Mouse (Mus musculus) heart, postnatal 14 days (tissue): ENCODE results near the gene Rhbdd1. TPM values are rescaled to one million over a fixed set of nuclear protein-coding genes. Genes with fewer than 3 reads are reported as not detected.
A peak's percentile ranks its signal among the peaks of the same experiment; 100 is the strongest.

Source experiments
- DNase-seq, 2 experiments: peaks; one replicate each; pipeline ENCODE4 v3.0.0; 2021 to 2022
- intact Hi-C: fragments of 180-260 bp; cut with DNase I; formaldehyde crosslinking; loops from one replicate; pipeline ENCODE4 v1.15.1; 2025
- total RNA-seq, 2 experiments: library from RNA; stranded (reverse); gene quantifications; 2 replicates each; pipeline ENCODE4 v1.2.3; 2021

The Rhbdd1 gene
- total RNA-seq, 2 experiments from 2014 or later, result 10.1 to 11.5 TPM

DNA sequence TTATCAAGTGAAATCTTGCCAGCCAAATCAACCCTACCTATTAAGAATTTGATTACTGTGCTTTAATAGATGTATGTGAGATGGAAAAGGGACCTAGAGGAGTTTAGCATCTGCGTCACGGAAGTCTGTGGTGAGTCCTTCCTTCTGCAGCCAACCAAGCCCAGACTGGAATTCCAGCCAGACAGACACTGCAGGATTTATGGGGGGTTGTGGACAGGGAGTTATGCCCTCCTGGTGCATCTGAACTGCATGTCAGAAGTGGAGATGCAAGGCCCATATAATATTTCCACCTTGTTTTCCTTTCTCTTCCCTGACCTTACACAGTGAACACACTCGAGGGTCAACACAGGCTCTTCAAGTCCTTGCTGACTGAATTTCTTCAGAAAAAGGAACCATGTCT lies 94.3 kb downstream of the Rhbdd1 start:
- DNase-seq, result no peak
- intact Hi-C loops, result no loop called here

DNA sequence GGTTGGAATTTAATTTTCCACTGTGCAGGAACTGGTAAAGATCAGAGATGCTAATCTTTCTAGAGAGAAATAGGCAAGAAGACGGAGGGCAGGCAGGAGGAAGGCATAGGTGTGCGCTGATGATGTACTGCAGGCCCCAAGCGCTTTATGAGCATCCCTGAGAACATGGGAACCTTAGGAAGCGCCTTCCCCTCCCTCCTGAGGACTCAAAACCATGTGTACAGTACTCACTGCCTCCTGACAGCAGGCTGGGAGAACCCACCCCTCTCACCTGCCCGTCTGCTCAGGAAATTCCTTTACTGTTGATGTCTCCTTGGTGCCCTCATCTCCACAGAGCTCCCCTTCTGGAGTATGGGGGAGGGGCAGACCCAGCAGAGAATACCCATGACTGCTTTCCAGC lies 95.3 kb downstream of the Rhbdd1 start:
- intact Hi-C loops, result no loop called here
- no peak for DNase-seq

DNA sequence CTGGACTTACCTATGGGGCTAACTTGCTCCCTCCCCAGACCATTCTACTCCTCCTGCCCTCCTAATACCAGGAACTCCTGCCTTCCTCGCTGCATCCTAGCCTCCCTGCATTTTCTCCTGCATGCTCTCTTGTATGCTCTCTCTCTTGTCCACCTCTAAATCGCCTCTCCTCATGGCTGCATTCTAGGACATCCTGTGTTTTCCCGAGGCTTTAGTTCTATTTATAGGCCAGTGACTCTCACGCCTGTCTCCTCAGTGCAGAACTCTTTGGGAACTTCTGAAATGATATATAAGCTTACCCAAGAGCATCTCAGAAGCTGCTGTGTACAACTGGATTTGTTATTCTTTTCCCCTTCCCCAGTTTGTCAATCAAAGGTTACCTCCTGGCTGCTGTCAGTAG lies 95.8 kb downstream of the Rhbdd1 start:
- DNase-seq, result no peak
- intact Hi-C loops, result no loop called here

DNA sequence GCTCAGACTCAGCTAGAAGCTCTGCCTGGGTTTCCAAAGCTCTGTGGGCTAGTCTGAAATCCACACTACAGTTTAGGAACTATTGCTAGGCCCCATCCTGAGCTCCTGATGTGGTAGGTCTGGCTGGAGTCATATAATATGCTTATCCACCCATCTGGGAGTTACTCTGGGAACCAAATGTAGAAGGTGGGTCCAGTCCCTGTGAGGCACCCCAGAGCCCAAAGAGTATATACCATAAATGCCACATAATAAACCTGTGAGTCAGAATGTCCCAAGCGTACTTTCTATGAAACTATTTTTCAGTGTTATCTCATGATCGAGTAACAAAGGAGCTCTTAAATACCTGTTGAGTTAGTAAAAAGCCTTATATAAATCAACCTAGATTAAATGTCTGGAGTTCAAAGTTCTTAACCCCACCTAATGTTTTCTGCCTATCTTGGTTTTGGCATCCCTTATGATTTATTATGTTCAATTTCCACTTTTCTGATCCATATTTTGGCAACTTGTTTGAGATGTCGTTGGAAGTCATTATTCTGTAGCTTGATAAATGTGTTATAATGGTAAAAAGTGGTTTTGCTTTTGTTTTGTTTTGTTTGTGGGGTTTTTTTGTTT lies 98.3 kb downstream of the Rhbdd1 start:
- no peak for DNase-seq
- intact Hi-C loops, result no loop called here

DNA sequence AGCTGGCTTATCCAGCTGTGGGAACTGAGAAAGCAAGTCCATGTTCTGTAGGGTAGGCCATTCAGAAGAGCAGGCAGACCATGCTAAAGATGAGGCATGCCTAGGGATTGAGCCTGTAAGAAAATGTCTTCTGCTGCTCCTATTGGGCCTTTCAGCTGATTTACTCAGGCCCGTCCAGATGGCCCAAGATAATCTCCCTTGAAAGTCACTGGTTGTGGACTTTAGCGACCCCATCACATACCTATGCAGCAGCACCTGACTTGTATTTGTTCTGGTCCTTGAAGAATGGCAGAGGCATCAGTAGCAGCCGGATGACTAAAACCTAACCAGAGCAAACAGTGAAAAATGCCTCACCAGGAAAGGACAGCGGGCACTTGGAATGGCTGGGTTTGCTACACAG lies 99.4 kb downstream of the Rhbdd1 start:
- DNase-seq, result no peak
- intact Hi-C loops, result no loop called here

DNA sequence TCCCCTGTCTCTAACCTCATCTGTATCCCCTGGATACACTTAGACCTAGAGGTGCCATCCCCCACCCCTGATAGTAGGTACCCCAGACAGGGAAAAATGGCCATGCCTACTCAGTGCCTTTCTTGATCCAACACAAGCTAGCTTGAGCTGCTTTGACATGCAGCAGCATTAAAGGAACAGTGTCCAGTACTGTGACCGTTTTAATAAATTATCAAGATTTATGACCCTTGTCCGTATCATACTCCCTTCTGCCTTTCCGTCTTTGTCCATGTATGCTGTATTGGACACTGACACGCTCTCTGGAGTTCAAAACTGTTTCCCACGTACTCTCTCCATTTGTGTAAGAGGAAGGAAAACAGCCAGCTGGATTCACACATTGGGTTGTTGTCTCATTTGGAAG lies 111.5 kb downstream of the Rhbdd1 start:
- no peak for DNase-seq
- intact Hi-C loops, result no loop called here

DNA sequence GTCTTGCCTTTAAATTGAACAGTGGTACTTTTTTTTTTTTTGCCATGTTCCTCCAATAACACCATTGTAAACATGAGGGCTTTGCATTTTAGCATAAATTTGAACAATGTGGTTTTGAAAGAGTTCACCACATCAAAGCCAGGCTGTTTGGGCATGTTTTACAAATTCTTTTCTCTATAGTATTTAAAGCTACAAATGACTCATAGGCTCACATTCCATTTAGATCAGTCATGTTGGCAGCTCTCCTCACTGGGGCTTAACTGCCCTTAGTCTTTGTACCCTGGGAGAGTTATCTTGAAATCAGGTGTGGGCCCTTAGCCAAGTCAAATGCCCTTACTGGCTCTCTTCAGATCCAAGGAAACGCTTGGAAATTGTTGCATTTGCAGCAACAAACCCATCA lies 112.8 kb downstream of the Rhbdd1 start:
- intact Hi-C loops, result no loop called here
- DNase-seq, result no peak

DNA sequence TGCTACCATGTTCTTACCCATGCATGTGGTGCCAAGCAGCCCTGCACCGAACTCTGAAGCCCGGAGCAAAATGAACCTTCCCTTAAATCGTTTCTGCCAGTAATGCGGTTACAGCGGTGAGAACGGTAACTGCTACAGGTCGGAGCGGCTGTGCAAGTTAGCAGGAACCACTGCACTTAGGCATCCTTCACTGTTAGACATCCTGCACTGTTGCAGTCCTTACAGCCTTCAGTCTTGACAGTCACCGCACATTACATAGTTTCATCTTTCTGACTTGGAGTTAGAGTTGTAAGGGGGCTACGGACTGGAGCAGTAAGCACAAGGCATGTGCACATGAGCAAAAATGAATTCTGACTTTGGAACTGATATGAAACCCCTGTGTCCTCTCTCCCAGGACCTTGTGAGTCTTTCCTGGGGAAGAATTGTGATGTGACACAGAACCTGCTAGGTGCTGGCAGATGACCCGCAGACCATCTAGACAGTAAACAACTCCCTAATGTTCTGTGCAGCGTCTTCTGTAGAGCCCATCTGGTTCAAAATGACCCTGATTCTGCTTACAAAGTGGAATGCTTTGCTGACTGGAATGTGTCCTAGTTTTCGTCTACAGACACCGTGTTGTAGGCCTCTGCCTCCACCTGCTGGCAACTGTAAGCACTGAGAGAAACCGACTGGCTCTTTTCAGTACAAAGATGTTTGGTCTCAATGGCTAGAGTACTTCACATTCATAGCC lies 116.8 kb downstream of the Rhbdd1 start:
- peak; percentile 59 to 76 for DNase-seq
- intact Hi-C loops, result loop anchor here (1.0 to 5.0 kb wide), 4 partner anchors 44 to 1117 kb away; partner anchors contain the start of gene Irs1

DNA sequence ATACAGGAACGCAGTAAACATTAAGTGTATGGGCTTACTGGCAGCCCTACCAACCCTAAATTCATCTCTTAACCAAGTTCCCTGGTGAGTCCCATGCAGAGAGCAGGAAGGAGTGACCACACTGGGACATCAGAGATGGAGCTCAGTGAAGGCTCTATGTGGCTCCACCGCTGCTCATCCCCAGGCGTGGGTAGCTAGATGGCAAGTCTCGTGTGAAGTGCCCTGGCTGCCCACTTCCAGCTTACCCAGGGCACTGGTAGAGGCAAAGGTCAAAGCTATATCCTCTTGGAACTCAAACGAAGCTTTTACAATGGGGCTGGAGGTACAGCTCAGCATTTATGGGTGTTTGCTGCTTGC lies 117.4 kb downstream of the Rhbdd1 start:
- DNase-seq, result no peak
- intact Hi-C loops, result loop anchor here (1.0 to 5.0 kb wide), 4 partner anchors 44 to 1117 kb away; partner anchors contain the start of gene Irs1

DNA sequence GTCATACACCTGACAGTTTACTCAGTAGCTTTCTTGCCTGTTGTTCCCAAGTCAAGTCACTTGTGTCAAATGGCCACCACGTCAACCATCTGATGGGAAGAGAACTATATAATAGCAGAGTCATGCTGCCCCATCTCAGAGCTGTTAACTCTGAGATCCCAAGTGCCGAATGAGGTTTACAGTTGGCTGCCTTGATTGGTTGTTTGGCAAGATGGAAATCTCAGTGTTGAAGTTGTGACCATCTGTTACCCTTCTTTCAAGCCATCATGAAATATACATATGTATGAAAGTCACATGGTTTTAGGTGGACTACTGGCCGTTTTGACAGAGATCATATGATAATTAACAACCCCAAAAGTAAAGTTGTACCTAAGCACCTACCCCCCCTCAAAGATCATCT lies 121.0 kb downstream of the Rhbdd1 start:
- intact Hi-C loops, result loop anchor here (2.0 kb wide), 1 partner anchor 1126 kb away; no protein-coding TSS in a partner anchor

DNA sequence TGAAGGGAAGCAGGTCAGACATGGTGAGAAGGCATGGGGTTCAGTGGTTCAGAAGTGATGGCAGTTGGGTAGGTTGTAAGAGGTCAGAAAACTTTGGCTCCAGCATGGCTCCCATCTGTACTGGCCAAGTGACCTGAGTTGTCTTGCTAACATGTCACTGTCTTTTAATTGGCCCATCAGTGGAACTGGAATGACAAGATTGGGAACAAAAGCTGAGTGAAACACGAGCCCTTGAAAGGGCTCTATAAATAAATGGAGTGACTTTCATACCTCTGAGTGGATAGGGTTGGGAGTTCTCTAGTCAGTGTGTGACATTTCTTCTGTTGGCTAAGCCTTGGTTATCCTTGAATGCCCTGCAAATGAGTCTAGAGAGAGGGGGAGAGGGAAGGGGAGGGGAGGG lies 123.9 kb downstream of the Rhbdd1 start:
- DNase-seq, result peak in 1 of 2 experiments; percentile 42
- intact Hi-C loops, result no loop called here

More for the DNA sequence above, 121.0 kb downstream of the Rhbdd1 start:
- DNase-seq, result no peak

DNA sequence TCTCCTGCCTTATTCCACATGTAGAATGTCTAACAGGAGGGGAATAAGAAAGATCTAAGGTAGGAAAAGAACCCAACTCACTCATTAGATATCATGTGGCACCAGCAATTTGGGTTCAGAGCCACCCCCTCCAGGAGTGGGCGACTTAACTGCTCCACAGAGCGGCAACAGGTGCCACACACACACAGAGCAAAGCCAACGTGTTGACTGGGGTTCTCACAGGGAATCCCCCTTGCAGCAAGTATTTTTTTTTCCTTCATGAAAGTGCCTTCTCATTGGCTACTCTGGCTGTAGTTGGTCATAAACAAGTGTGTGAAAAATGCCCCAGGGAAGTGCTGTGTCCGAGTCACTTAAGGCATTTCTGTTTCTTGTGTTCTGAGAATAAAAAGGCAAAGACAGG lies 127.3 kb downstream of the Rhbdd1 start:
- intact Hi-C loops, result no loop called here
- DNase-seq, result no peak

DNA sequence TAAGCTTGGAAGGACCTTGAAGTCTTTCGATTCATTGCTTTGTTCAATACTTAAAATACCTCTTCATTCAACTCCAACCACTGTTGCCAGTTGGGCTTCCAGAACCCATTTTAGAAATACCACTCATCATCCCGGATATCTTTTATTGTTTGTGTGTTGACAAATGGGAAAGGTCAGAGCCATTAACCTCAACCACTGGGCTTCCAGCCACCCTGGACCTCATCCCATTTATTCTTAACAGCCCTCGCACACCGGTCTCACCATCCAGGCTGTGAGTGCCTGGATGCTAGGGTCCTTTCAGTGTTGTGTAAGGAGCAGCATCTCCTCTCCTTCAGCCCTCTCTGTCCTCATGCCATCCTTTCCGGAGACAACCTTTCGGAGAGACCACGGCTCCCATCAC lies 129.8 kb downstream of the Rhbdd1 start:
- intact Hi-C loops, result no loop called here
- peak; percentile 39 to 64 for DNase-seq

DNA sequence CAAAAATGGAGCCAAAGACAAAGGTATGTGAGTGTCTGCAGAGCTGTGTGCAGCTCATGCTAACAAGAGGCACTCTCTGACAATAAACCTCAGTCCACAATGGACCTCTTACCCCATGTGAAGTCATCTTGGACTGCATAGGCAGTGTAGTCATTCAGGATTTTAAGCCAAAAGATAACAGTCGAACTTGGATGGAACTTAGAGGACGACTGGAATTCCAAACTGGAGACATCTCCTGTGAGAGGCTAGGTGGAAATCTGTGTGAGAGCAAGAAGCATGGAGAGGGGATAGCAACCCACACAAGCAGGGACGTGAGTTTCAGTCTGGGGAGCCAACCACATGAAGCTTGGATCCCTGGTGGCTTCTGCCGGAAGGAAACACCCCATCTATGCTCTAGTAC lies 133.6 kb downstream of the Rhbdd1 start:
- DNase-seq, result no peak
- intact Hi-C loops, result no loop called here

DNA sequence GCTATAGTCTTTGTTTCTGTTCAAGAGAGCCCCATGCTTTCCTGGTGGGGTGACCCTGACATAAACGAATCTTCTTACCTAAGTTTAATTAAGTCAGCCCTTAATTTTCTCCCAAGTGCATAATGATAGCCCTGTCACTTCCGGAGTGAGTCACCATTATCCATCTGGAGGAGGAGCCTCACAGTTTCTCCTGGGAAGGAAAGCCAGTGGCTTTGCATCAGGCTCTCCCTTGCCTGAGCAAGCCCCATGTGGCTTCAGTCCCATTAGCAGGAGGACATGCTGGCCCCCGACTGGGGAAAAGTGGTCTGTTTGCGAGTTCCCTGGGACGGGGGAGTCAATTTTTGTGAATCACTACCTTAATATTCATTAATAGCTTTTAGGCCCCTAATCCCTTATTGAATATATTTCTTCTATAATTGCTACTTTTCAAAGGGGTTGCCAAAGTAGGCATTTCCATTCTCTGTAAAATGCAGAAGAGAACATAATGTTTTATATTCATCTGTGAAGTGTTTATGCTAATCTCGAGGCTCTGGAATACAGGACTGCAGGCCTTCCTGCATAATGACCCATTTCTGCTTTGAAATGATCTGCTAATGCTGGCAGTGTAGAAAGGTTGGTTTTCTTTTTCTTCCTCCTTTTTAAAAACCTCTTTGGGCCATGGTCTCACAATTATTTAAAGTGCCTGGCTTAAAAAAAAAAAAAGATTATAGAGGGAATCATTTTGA lies 135.8 kb downstream of the Rhbdd1 start:
- intact Hi-C loops, result no loop called here
- DNase-seq, result no peak

DNA sequence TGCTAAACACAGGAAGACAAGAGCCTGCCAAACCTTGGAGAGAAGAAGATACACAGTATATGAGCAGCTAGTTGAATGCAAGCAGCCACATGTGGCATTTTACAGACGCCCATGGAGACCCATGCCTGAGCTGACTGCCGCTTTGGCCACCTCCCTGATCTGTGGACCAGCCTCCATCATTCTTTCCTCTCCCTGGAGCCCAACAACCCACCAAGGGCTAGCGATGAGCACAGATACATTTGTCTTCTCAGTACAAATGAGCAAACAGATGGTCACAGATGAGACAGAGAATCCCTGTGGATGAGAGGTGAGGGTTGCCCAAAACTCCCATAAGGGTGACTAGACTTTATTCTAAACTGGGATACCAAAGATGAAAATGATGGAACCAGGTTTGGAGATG lies 137.8 kb downstream of the Rhbdd1 start:
- intact Hi-C loops, result no loop called here
- DNase-seq, result no peak

DNA sequence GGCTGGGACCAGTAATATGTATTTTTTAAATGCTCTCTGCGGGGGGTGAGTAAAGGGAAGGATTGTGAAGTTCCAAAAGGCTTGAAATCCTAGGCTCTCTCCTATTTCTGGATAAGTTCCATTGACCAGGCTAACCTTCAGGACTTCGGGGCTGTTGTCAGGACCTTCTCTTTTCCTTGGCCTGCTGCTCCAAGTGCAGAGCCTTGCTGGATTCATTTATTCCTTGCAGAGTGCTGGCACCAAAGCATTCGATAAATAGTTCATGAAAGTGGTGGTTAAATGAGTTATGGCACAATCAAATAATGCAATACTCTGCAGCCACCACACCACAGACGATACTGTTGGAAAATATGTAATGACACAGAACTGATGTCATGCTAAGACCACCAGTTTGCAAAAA lies 143.1 kb downstream of the Rhbdd1 start:
- intact Hi-C loops, result no loop called here

DNA sequence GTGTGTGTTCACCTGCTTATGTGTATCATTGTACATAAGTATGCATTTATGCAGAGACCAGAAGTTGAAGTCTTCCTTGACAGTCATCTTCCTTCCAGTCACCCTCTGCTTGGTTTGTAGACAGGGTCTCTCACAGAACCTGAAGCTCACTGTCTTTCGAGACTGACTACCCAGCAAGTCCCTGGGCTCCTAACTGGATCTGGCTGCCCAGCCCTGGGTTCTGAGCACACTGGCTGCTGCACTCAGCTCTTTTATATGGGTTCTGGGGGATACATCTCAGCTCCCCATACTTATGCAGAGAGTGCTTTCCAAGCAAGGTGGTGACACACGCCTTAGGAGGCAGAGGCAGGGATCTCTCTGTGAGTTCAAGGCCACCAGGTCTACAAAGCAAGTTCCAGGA lies 143.7 kb downstream of the Rhbdd1 start:
- no peak for DNase-seq
- intact Hi-C loops, result no loop called here

More for the DNA sequence above, 143.1 kb downstream of the Rhbdd1 start:
- DNase-seq, result no peak

DNA sequence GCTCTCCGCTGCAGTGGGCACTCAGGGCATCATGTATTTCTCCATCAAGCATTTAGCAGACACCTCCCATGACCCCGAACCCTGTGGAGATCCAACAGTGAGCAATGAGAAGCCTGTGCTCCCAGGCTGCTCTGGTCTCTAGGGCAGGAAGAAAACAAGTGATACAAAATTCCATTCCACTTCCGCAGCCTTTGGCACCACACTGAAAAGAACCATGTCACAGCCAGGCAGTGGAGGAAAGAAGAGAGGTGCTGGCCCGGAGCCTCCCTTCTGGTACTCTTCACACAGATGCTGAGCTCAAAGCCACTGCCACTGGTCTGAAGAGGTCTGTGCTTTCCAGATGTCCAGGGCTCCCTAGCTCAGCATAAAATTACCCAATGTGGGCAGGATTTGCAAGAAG lies 144.8 kb downstream of the Rhbdd1 start:
- intact Hi-C loops, result no loop called here
- peak; percentile 37 to 52 for DNase-seq

DNA sequence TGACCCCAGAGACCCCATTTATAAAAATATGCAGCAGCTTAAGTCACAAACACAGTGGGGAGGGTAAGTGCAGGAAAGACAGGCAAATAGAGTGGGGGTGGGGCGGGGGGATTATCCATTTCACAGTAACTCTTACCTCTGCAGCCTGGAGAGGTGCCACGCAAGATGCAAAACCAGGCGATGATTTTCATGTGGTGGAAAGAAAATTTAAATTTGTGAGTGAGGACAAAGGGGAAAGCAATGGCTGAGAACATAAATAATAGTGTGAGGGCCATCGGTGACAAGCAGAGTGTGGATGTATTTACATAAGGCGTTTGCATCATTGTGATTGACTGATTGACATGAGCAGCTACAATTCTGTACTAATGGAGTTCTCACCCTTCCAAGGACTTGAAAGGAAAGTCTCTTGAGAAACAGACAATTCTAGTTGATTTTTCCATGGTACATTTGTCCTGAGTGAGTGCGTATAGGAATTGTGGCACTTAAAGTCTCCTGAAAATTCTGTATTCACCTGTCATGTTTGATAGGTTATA lies 149.1 kb downstream of the Rhbdd1 start:
- no peak for DNase-seq
- intact Hi-C loops, result no loop called here

DNA sequence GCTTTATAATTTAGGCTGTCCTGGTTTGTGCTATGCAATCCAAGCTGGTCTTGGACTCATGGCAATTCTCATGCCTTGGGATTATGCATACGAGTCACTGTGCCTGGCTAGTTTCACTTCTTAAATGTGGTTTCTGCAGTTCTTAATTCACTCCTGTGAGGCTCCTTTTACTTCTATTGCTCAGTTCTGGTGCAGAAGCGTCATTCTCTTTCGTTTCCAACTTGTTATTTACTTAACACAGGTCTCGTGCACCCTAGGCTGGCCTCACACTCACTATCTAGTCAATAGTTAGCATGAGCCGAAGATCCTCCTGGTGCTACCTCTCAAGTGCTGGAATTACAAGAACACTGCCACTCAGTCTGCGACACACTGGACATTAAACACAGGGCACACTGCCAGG lies 152.6 kb downstream of the Rhbdd1 start:
- intact Hi-C loops, result no loop called here
- no peak for DNase-seq
